In the genomic region with DNA sequence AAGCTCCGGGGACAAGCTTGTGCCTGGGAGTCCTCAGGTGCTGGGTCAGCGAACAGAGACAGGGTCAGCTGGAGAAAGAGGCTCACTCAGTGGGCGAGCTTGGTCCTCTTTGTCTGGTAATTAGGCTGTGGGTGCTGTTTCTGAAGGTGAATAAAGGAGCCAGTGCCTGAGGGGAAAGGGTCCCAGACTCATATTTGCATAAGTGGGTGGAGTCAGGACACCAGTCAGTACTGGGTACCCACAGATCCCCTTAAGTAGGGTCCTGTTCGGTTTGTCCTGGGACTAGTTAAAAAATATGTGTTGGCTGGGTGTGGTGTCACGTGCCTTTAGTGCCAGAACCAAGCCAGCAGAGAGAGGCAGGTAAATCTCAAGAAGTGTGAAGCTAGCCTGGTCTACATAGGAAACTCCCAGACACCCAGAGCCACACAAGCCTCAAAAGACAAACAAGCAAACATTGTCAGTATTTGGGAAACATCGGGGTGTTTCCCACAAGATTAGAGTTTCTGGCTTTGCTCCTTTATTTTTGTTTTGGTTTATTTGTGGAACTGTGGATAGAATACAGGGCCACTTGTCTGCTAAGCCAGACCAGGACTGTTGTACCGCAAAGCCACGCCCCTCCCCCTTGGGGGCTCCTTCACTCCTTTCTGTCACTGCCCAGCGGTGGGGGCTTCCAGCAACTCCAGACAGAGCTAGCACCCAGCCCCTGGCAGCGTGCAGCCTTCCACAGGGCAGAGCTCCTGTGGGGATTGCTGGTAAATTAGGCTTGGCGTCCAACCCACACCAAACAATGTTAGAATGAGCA, we compare ENCODE assay signal across 20 mouse cellular contexts. TPM values are rescaled to one million over a fixed set of nuclear protein-coding genes. Genes with fewer than 3 reads are reported as not detected.
DNase-seq lines count a peak whose midpoint lies in the region; ATAC-seq lines count a peak whose summit lies in the region.
"Had no signal": no experiment of that assay in that cellular context is flagged by ENCODE, and none has a peak within 500 bp of the region (broad histone marks: within the 10 kb centered on the region; RNA-seq: fewer than 3 reads in every experiment).

No protein-coding gene starts in this region.

- DNase-seq in heart, embryonic 10.5 days (ENCODE audit: low spot score), result no peak
- no peak for DNase-seq in heart, adult 11 months
- DNase-seq in hindbrain, embryonic 11.5 days (ENCODE audit: low spot score), result peak; percentile 30
- no peak for DNase-seq in hindbrain, embryonic 14.5 days (ENCODE audit: low spot score)
- DNase-seq in retina, embryonic 14.5 days (ENCODE audit: low spot score), result peak; percentile 38
- no peak for DNase-seq in frontal cortex, adult 2 months (ENCODE audit: extremely low spot score in 1 of 2, low spot score in 1 of 2)
- DNase-seq: adrenal gland, postnatal 14 days; cerebellum, adult 2 months; gastrocnemius, postnatal 14 days; kidney, postnatal 10 days; right cerebral cortex, postnatal 4 days; thymus, adult 18-20 months had no signal

- peak overlapping the region; percentile 85 for H3K27ac ChIP-seq in heart, embryonic 10.5 days
- no peak overlapping the region for H3K27ac ChIP-seq in hindbrain, embryonic 11.5 days (ENCODE audit: low read depth, low read length)
- H3K27ac ChIP-seq in hindbrain, embryonic 14.5 days, result no peak overlapping the region
- H3K27ac ChIP-seq in neural tube, embryonic 12.5 days, result no peak overlapping the region
- H3K27ac ChIP-seq in neural tube, embryonic 15.5 days (replicated peaks), result no peak overlapping the region
- H3K27ac ChIP-seq: embryonic facial prominence, embryonic 13.5 days; forebrain, embryonic 13.5 days; hindbrain, embryonic 12.5 days; lung, embryonic 15.5 days had no signal

- no peak overlapping the region for H3K4me2 ChIP-seq in hindbrain, embryonic 11.5 days (replicated peaks; ENCODE audit: low read depth, low read length)
- H3K4me2 ChIP-seq in hindbrain, embryonic 14.5 days (replicated peaks), result no peak overlapping the region
- H3K4me2 ChIP-seq in neural tube, embryonic 12.5 days (replicated peaks), result no peak overlapping the region
- H3K4me2 ChIP-seq in neural tube, embryonic 15.5 days, result no peak overlapping the region
- H3K4me2 ChIP-seq: embryonic facial prominence, embryonic 13.5 days; forebrain, embryonic 13.5 days; hindbrain, embryonic 12.5 days; lung, embryonic 15.5 days had no signal

- 27% methylated on average over 11 of the region's 11 CpGs for WGBS in heart, embryonic 10.5 days
- WGBS in hindbrain, embryonic 11.5 days, result 32% methylated on average over 11 of the region's 11 CpGs
- WGBS in hindbrain, embryonic 14.5 days, result 25% methylated on average over 11 of the region's 11 CpGs
- 30% methylated on average over 11 of the region's 11 CpGs for WGBS in neural tube, embryonic 12.5 days
- WGBS in neural tube, embryonic 15.5 days, result 23% methylated on average over 11 of the region's 11 CpGs

- H3K4me1 ChIP-seq in heart, embryonic 10.5 days, result peaks cover 56% of the 10 kb centered on the region
- H3K4me1 ChIP-seq in hindbrain, embryonic 11.5 days (replicated peaks; ENCODE audit: control insufficient read depth, insufficient read depth, low read length), result 0 out of 2 replicates have a peak, but pooled peaks cover 5% of the 10 kb centered on the region
- no peaks in the 10 kb centered on the region for H3K4me1 ChIP-seq in hindbrain, embryonic 14.5 days (replicated peaks; ENCODE audit: control insufficient read depth, insufficient read depth, low read length)
- peaks cover 12% of the 10 kb centered on the region for H3K4me1 ChIP-seq in neural tube, embryonic 12.5 days
- H3K4me1 ChIP-seq in neural tube, embryonic 15.5 days, result no peaks in the 10 kb centered on the region; the same call in 1 of the 2 replicates

- no peak overlapping the region for H3K9ac ChIP-seq in hindbrain, embryonic 11.5 days (ENCODE audit: low read depth, low read length)
- H3K9ac ChIP-seq in hindbrain, embryonic 14.5 days, result no peak overlapping the region
- H3K9ac ChIP-seq in neural tube, embryonic 12.5 days, result no peak overlapping the region
- H3K9ac ChIP-seq in neural tube, embryonic 15.5 days (replicated peaks), result no peak overlapping the region
- H3K9ac ChIP-seq: embryonic facial prominence, embryonic 13.5 days; forebrain, embryonic 13.5 days; hindbrain, embryonic 12.5 days; lung, embryonic 15.5 days had no signal

- ATAC-seq in hindbrain, embryonic 11.5 days (ENCODE audit: low FRiP score), result 0 out of 2 replicates have a peak, but pooled peaks have one; percentile 54
- no peak for ATAC-seq in hindbrain, embryonic 14.5 days (ENCODE audit: low FRiP score)
- 0 out of 2 replicates have a peak, but pooled peaks have one; percentile 8 for ATAC-seq in neural tube, embryonic 12.5 days (ENCODE audit: low FRiP score, low read depth)
- ATAC-seq in neural tube, embryonic 15.5 days (ENCODE audit: low FRiP score), result no peak
- ATAC-seq: forebrain, embryonic 13.5 days; intestine, embryonic 16.5 days had no signal

- no peaks in the 10 kb centered on the region for H3K27me3 ChIP-seq in heart, embryonic 10.5 days (ENCODE audit: insufficient read depth, poor library complexity, severe bottlenecking)
- no peaks in the 10 kb centered on the region for H3K27me3 ChIP-seq in hindbrain, embryonic 11.5 days (ENCODE audit: control insufficient read depth, insufficient read depth, low read length)
- H3K27me3 ChIP-seq in hindbrain, embryonic 14.5 days (ENCODE audit: control insufficient read depth, insufficient read depth, low read length), result no peaks in the 10 kb centered on the region
- H3K27me3 ChIP-seq in neural tube, embryonic 12.5 days (replicated peaks), result no peaks in the 10 kb centered on the region
- no peaks in the 10 kb centered on the region for H3K27me3 ChIP-seq in neural tube, embryonic 15.5 days (replicated peaks)
- H3K27me3 ChIP-seq: embryonic facial prominence, embryonic 13.5 days; forebrain, embryonic 13.5 days; lung, embryonic 15.5 days had no signal

- no peaks in the 10 kb centered on the region for H3K36me3 ChIP-seq in heart, embryonic 10.5 days
- H3K36me3 ChIP-seq in hindbrain, embryonic 11.5 days (ENCODE audit: control insufficient read depth, insufficient read depth, low read length), result no peaks in the 10 kb centered on the region
- H3K36me3 ChIP-seq in hindbrain, embryonic 14.5 days (replicated peaks; ENCODE audit: control insufficient read depth, insufficient read depth), result no peaks in the 10 kb centered on the region
- H3K36me3 ChIP-seq in neural tube, embryonic 12.5 days, result no peaks in the 10 kb centered on the region
- no peaks in the 10 kb centered on the region for H3K36me3 ChIP-seq in neural tube, embryonic 15.5 days
- H3K36me3 ChIP-seq: embryonic facial prominence, embryonic 13.5 days; G1E; hindbrain, embryonic 12.5 days; lung, embryonic 15.5 days had no signal

- 0 out of 2 replicates have a peak overlapping the region, but pooled peaks have one; percentile 5 for H3K4me3 ChIP-seq in heart, embryonic 10.5 days
- no peak overlapping the region for H3K4me3 ChIP-seq in hindbrain, embryonic 11.5 days (ENCODE audit: low read depth, low read length)
- H3K4me3 ChIP-seq in hindbrain, embryonic 14.5 days (replicated peaks; ENCODE audit: low read length), result no peak overlapping the region
- no peak overlapping the region for H3K4me3 ChIP-seq in neural tube, embryonic 12.5 days
- H3K4me3 ChIP-seq in neural tube, embryonic 15.5 days (replicated peaks), result no peak overlapping the region
- H3K4me3 ChIP-seq: embryonic facial prominence, embryonic 13.5 days; forebrain, embryonic 13.5 days; hindbrain, embryonic 12.5 days; lung, embryonic 15.5 days had no signal

- H3K9me3 ChIP-seq in heart, embryonic 10.5 days, result no peaks in the 10 kb centered on the region
- H3K9me3 ChIP-seq in hindbrain, embryonic 11.5 days (ENCODE audit: control insufficient read depth, low read length), result no peaks in the 10 kb centered on the region
- no peaks in the 10 kb centered on the region for H3K9me3 ChIP-seq in hindbrain, embryonic 14.5 days (ENCODE audit: control insufficient read depth, low read length)
- no peaks in the 10 kb centered on the region for H3K9me3 ChIP-seq in neural tube, embryonic 12.5 days
- no peaks in the 10 kb centered on the region for H3K9me3 ChIP-seq in neural tube, embryonic 15.5 days (replicated peaks)
- H3K9me3 ChIP-seq: embryonic facial prominence, embryonic 13.5 days; forebrain, embryonic 13.5 days; hindbrain, embryonic 12.5 days; lung, embryonic 15.5 days had no signal

RNA-seq across cellular contexts. Expression of a gene that starts 44.7 kb away (rescaled TPM):
- polyA plus RNA-seq in heart, embryonic 10.5 days (2016; fragmentation: Nextera tagmentation; extraction: Ambion mirVana), result 12.2 and 15.0 TPM in 2 replicates
- 7.1 and 7.5 TPM in 2 replicates for polyA plus RNA-seq in hindbrain, embryonic 11.5 days (2014; fragmentation: Nextera tagmentation; extraction: Ambion mirVana)
- 9.5 and 10.0 TPM in 2 replicates for polyA plus RNA-seq in hindbrain, embryonic 14.5 days (2014; fragmentation: Nextera tagmentation; extraction: Ambion mirVana)
- 9.3 and 10.1 TPM in 2 replicates for polyA plus RNA-seq in neural tube, embryonic 12.5 days (2016; fragmentation: Nextera tagmentation; extraction: Ambion mirVana)
- 6.6 and 6.8 TPM in 2 replicates for polyA plus RNA-seq in neural tube, embryonic 15.5 days (2015; fragmentation: Nextera tagmentation; extraction: Ambion mirVana)
- 3.9 and 4.1 TPM in 2 replicates for polyA plus RNA-seq in frontal cortex, adult 2 months (2012; rRNA removed)

Comparison
In these comparisons a context has a peak if more than half of its experiments do, and no peak if none do; other contexts are left out.
1. DNase-seq: peak in hindbrain, embryonic 11.5 days (single experiment) and retina, embryonic 14.5 days (single experiment); none in heart, embryonic 10.5 days (single experiment), heart, adult 11 months (single experiment), hindbrain, embryonic 14.5 days (single experiment) and frontal cortex, adult 2 months (0 of 2).
2. ATAC-seq: peak in hindbrain, embryonic 11.5 days (single experiment) and neural tube, embryonic 12.5 days (single experiment); none in hindbrain, embryonic 14.5 days (single experiment) and neural tube, embryonic 15.5 days (single experiment).